Mouse (Mus musculus) MEL (cell line): ENCODE measurements around the gene Copz1. TPM values are rescaled to one million over a fixed set of nuclear protein-coding genes. Genes with fewer than 3 reads are reported as not detected.

Source experiments
- DNase-seq: peaks from one replicate; pipeline ENCODE4 v3.0.0; 2011; ENCODE audit warnings: low read depth, low spot score
- H3K27ac ChIP-seq: 2 replicates; pipeline ENCODE4 v1.5.1; 2012; ENCODE audit warnings: low read depth, mild to moderate bottlenecking, control low read depth, low read length, moderate library complexity; ENCODE audit not compliant: control insufficient read depth
- H3K27me3 ChIP-seq, 2 experiments: fragments of 150-350 bp in 1 of 2; sonication (generic) in 1 of 2; 2 replicates each; pipeline ENCODE4 v1.6.1; 2012; ENCODE audit warnings: low read length in 2 of 2, mild to moderate bottlenecking in 2 of 2, improper control_type of control experiment in 1 of 2, moderate library complexity in 1 of 2; ENCODE audit not compliant: insufficient read depth in 2 of 2, control insufficient read depth in 1 of 2
- H3K36me3 ChIP-seq, 2 experiments: 2 replicates each; pipeline ENCODE4 v1.6.1; 2012 to 2014; ENCODE audit warnings: low read length in 2 of 2, improper control_type of control experiment in 1 of 2, inconsistent platforms in 1 of 2, mild to moderate bottlenecking in 1 of 2; ENCODE audit not compliant: insufficient read depth in 2 of 2, control insufficient read depth in 1 of 2
- H3K4me1 ChIP-seq, 2 experiments: fragments of 150-350 bp in 1 of 2; sonication (generic) in 1 of 2; 2 replicates each; pipeline ENCODE4 v1.6.1; 2012; ENCODE audit warnings: low read length in 2 of 2, improper control_type of control experiment in 1 of 2, mild to moderate bottlenecking in 1 of 2; ENCODE audit not compliant: insufficient read depth in 2 of 2, control insufficient read depth in 1 of 2
- H3K4me3 ChIP-seq, 2 experiments: fragments of 150-350 bp in 1 of 2; sonication (generic) in 1 of 2; 2 replicates each; pipeline ENCODE4 v1.5.1; 2012; ENCODE audit warnings: low read depth in 2 of 2, low read length in 2 of 2, mild to moderate bottlenecking in 2 of 2, moderate library complexity in 2 of 2, control low read depth in 1 of 2, improper control_type of control experiment in 1 of 2; ENCODE audit not compliant: control insufficient read depth in 1 of 2, insufficient read depth in 1 of 2
- H3K79me2 ChIP-seq: 2 replicates; pipeline ENCODE4 v1.6.1; 2012; ENCODE audit warnings: mild to moderate bottlenecking, low read length, moderate library complexity; ENCODE audit not compliant: control insufficient read depth, poor library complexity, insufficient read depth
- H3K9ac ChIP-seq: 2 replicates; pipeline ENCODE4 v1.6.1; 2012; ENCODE audit warnings: low read depth, mild to moderate bottlenecking, control low read depth, low read length, moderate library complexity; ENCODE audit not compliant: control insufficient read depth, poor library complexity, severe bottlenecking
- H3K9me3 ChIP-seq: fragments of 150-350 bp; sonication (generic); replicated peaks from 2 replicates; pipeline ENCODE4 v1.6.1; 2012; ENCODE audit warnings: mild to moderate bottlenecking, low read length, improper control_type of control experiment, moderate library complexity; ENCODE audit not compliant: insufficient read depth
- CTCF ChIP-seq, 3 experiments: IDR thresholded peaks in 2 of 3; conservative IDR thresholded peaks in 1 of 3; 2 replicates each; pipeline ENCODE4 v1.5.1; 2011 to 2012; ENCODE audit warnings: low read length in 3 of 3, low read depth in 2 of 3, mild to moderate bottlenecking in 2 of 3, improper control_type of control experiment in 1 of 3, inconsistent platforms in 1 of 3, mixed read lengths in 1 of 3, moderate library complexity in 1 of 3; ENCODE audit not compliant: control insufficient read depth in 1 of 3, insufficient read depth in 1 of 3, poor library complexity in 1 of 3, severe bottlenecking in 1 of 3
- EP300 ChIP-seq, 2 experiments: IDR thresholded peaks; 2 replicates each; pipeline ENCODE4 v1.6.1; 2011; ENCODE audit warnings: improper control_type of control experiment in 2 of 2, low read length in 2 of 2, low read depth in 1 of 2, mild to moderate bottlenecking in 1 of 2
- GATA1 ChIP-seq: IDR thresholded peaks from 2 replicates; pipeline ENCODE4 v1.6.1; 2011; ENCODE audit warnings: low read depth, low read length, improper control_type of control experiment
- HCFC1 ChIP-seq: IDR thresholded peaks from 2 replicates; pipeline ENCODE4 v1.6.1; 2012; ENCODE audit warnings: low read depth, mild to moderate bottlenecking, inconsistent platforms, low read length, improper control_type of control experiment, moderate library complexity
- KAT2A ChIP-seq: conservative IDR thresholded peaks from 2 replicates; pipeline ENCODE4 v1.6.1; 2012; ENCODE audit warnings: low read depth, low read length, improper control_type of control experiment, inconsistent platforms
- MAFK ChIP-seq: IDR thresholded peaks from 2 replicates; pipeline ENCODE4 v1.6.1; 2011; ENCODE audit warnings: low read depth, mild to moderate bottlenecking, low read length, improper control_type of control experiment, borderline replicate concordance
- MEF2A ChIP-seq: IDR thresholded peaks from 2 replicates; pipeline ENCODE4 v1.6.1; 2014; ENCODE audit warnings: low read depth, mild to moderate bottlenecking, inconsistent platforms, low read length, improper control_type of control experiment; ENCODE audit not compliant: poor library complexity, insufficient replicate concordance, severe bottlenecking; ENCODE audit errors: extremely low read depth
- MYC ChIP-seq: IDR thresholded peaks from 2 replicates; pipeline ENCODE4 v1.6.1; 2011; ENCODE audit warnings: low read depth, mild to moderate bottlenecking, low read length, improper control_type of control experiment, moderate library complexity
- NELFE ChIP-seq: IDR thresholded peaks from 2 replicates; pipeline ENCODE4 v1.6.1; 2011; ENCODE audit warnings: low read depth, low read length, improper control_type of control experiment
- RAD21 ChIP-seq: IDR thresholded peaks from 2 replicates; pipeline ENCODE4 v1.6.1; 2011; ENCODE audit warnings: mild to moderate bottlenecking, low read depth, low read length, improper control_type of control experiment
- SMC3 ChIP-seq: IDR thresholded peaks from 2 replicates; pipeline ENCODE4 v1.6.1; 2011; ENCODE audit warnings: low read depth, low read length, improper control_type of control experiment
- USF2 ChIP-seq, 2 experiments: IDR thresholded peaks; 2 replicates each; pipeline ENCODE4 v1.6.1; 2011 to 2012; ENCODE audit warnings: improper control_type of control experiment in 2 of 2, low read length in 2 of 2, borderline replicate concordance in 1 of 2, inconsistent platforms in 1 of 2, low read depth in 1 of 2, mild to moderate bottlenecking in 1 of 2; ENCODE audit not compliant: insufficient read depth in 1 of 2
- ZC3H11A ChIP-seq: IDR thresholded peaks from 2 replicates; pipeline ENCODE4 v1.6.1; 2012; ENCODE audit warnings: low read depth, mild to moderate bottlenecking, inconsistent platforms, low read length, improper control_type of control experiment
- ZNF384 ChIP-seq: IDR thresholded peaks from 2 replicates; pipeline ENCODE4 v1.6.1; 2012; ENCODE audit warnings: low read depth, mild to moderate bottlenecking, inconsistent platforms, low read length, improper control_type of control experiment
- polyA plus RNA-seq, 2 experiments: library from polyadenylated mRNA; stranded (reverse) in 1 of 2; unstranded in 1 of 2; fragments of >175 nt in 1 of 2; fragments of >200 nt in 1 of 2; gene quantifications; 2 replicates each; pipeline versions ENCODE4 v1.2.1 to v1.2.4; 2012; ENCODE audit warnings: low replicate concordance in 2 of 2, low read depth in 1 of 2; ENCODE audit not compliant: insufficient read length in 2 of 2, insufficient read depth in 1 of 2, missing spikeins in 1 of 2
- total RNA-seq: library from RNA; depleted of rRNA; stranded (reverse); fragments of 300-350 nt; gene quantifications from 2 replicates; pipeline ENCODE4 v1.2.3, GENCODE M21; 2012

Gene Copz1
- total and polyA plus RNA-seq, 3 experiments, result 46.7 to 822 (median 117) TPM

- Histone ChIP-seq H3K9ac (peak overlapping the region; percentile 47), H3K27ac (peak overlapping the region; percentile 80), H3K9me3 (no peaks in the 10 kb centered on the region), H3K27me3 (no peaks in the 10 kb centered on the region), H3K36me3 (peaks cover 0 to 13% of the 10 kb centered on the region in 2 experiments; a peak in 2 of 4 replicates), H3K79me2 (peaks cover 11% of the 10 kb centered on the region), H3K4me3 (no peak overlapping the region), H3K4me1 (peaks cover 2 to 8% of the 10 kb centered on the region in 2 experiments; a peak in 3 of 4 replicates)
- DNase-seq, result peak; percentile 70
- TF ChIP-seq USF2 (IDR thresholded peaks at IDR 0.05; ENCODE audit: borderline replicate concordance in 1 of 2, insufficient read depth in 1 of 2, low read depth in 1 of 2, low read length in 2 of 2) (no peak), RAD21 (peak; percentile 40), SMC3 (peak; percentile 54), ZNF384 (peak; percentile 73), EP300 (IDR thresholded peaks at IDR 0.05; ENCODE audit: low read depth in 1 of 2, low read length in 2 of 2) (peak in 1 of 2 experiments; percentile 10; a peak in 1 of 4 replicates), ZC3H11A (0 out of 2 replicates have a peak, but pooled peaks have one; percentile 23), CTCF (IDR thresholded peaks at IDR 0.05 in 2 of 3, conservative IDR thresholded peaks at IDR 0.05 in 1 of 3; ENCODE audit: control insufficient read depth in 1 of 3, insufficient read depth in 1 of 3, low read depth in 2 of 3, low read length in 3 of 3, poor library complexity in 1 of 3, severe bottlenecking in 1 of 3) (peak; percentile 44 to 60 (median 48)), MEF2A (no peak), KAT2A (no peak), GATA1 (0 out of 2 replicates have a peak, but pooled peaks have one; percentile 19)
Measured at GRCm38 (mm10) chr15:103280817-103281464, 8.4 kb downstream of the Copz1 start.

GRCm38 (mm10) chr15:103281465-103282205, 9.1 kb downstream of the Copz1 start:
- peaks cover 2 to 8% of the 10 kb centered on the region in 2 experiments; a peak in 3 of 4 replicates for H3K4me1 ChIP-seq
- no peak for TF ChIP-seq MAFK
- TF ChIP-seq NELFE, result no peak
- no peak for TF ChIP-seq HCFC1
- 0 out of 4 replicates have a peak, but pooled peaks of 1 of the 2 experiments have one; percentile 7 for TF ChIP-seq EP300 (IDR thresholded peaks at IDR 0.05; ENCODE audit: low read depth in 1 of 2, low read length in 2 of 2)
- TF ChIP-seq ZNF384, result peak; percentile 63
- no peak for TF ChIP-seq MYC
- DNase-seq, result peak; percentile 54
- H3K27me3 ChIP-seq, result no peaks in the 10 kb centered on the region
- H3K27ac ChIP-seq, result peak overlapping the region; percentile 80
- H3K4me3 ChIP-seq, result no peak overlapping the region
- H3K79me2 ChIP-seq, result peaks cover 11% of the 10 kb centered on the region
- H3K9ac ChIP-seq, result peak overlapping the region; percentile 40
- no peaks in the 10 kb centered on the region for H3K9me3 ChIP-seq
- H3K36me3 ChIP-seq, result peaks cover 0 to 13% of the 10 kb centered on the region in 2 experiments; a peak in 2 of 4 replicates
